In genomic region chr8:22399285-22399880, GRCm38 (mm10) we compare ENCODE assay signal across 8 mouse cellular contexts. TPM values are rescaled to one million over a fixed set of nuclear protein-coding genes. Genes with fewer than 3 reads are reported as not detected.
DNase-seq lines count a peak whose midpoint lies in the region; ATAC-seq and TF ChIP-seq lines count a peak whose summit lies in the region.

No protein-coding gene starts in this region.

- peak overlapping the region; percentile 86 for H3K4me2 ChIP-seq in kidney, embryonic 15.5 days
- H3K4me2 ChIP-seq in hindbrain, embryonic 16.5 days (ENCODE audit: low read length): peak overlapping the region; percentile 85
- H3K4me2 ChIP-seq in midbrain, postnatal 0 days (ENCODE audit: low read depth, low read length, poor library complexity, severe bottlenecking): peak overlapping the region; percentile 71

- H3K4me3 ChIP-seq in kidney, embryonic 15.5 days (replicated peaks): peak overlapping the region; percentile 89
- peak overlapping the region; percentile 85 for H3K4me3 ChIP-seq in embryonic facial prominence, embryonic 10.5 days
- H3K4me3 ChIP-seq in hindbrain, embryonic 16.5 days (ENCODE audit: low read length): peak overlapping the region; percentile 66
- peak overlapping the region; percentile 80 for H3K4me3 ChIP-seq in midbrain, postnatal 0 days (ENCODE audit: low read depth, low read length)

- H3K27ac ChIP-seq in kidney, embryonic 15.5 days: peak overlapping the region; percentile 88
- H3K27ac ChIP-seq in embryonic facial prominence, embryonic 10.5 days (replicated peaks): peak overlapping the region; percentile 91
- H3K27ac ChIP-seq in hindbrain, embryonic 16.5 days (ENCODE audit: low read depth, low read length): no peak overlapping the region; the same call in 1 of the 2 replicates
- peak overlapping the region; percentile 80 for H3K27ac ChIP-seq in midbrain, postnatal 0 days (ENCODE audit: low read depth, low read length)

- WGBS in kidney, embryonic 15.5 days: 77% methylated on average over 8 of the region's 8 CpGs
- 87% methylated on average over 8 of the region's 8 CpGs for WGBS in embryonic facial prominence, embryonic 10.5 days
- whole genome bisulfite sequencing in hindbrain, embryonic 16.5 days: 82% methylated on average over 8 of the region's 8 CpGs
- WGBS in midbrain, postnatal 0 days: 83% methylated on average over 8 of the region's 8 CpGs

- H3K36me3 ChIP-seq in kidney, embryonic 15.5 days: peaks cover 3% of the 10 kb centered on the region
- H3K36me3 ChIP-seq in embryonic facial prominence, embryonic 10.5 days (replicated peaks): 0 out of 2 replicates have a peak, but pooled peaks cover 9% of the 10 kb centered on the region
- H3K36me3 ChIP-seq in hindbrain, embryonic 16.5 days (ENCODE audit: control insufficient read depth, insufficient read depth, low read length): no peaks in the 10 kb centered on the region
- no peaks in the 10 kb centered on the region for H3K36me3 ChIP-seq in midbrain, postnatal 0 days (ENCODE audit: insufficient read depth, low read length)

- no peak for ATAC-seq in kidney, embryonic 15.5 days (replicated peaks; ENCODE audit: low FRiP score)
- no peak for ATAC-seq in hindbrain, embryonic 16.5 days
- no peak for ATAC-seq in midbrain, postnatal 0 days (ENCODE audit: low FRiP score)

- peaks cover 14% of the 10 kb centered on the region for H3K4me1 ChIP-seq in kidney, embryonic 15.5 days
- peaks cover 6% of the 10 kb centered on the region for H3K4me1 ChIP-seq in embryonic facial prominence, embryonic 10.5 days
- peaks cover 6% of the 10 kb centered on the region; the same call in 1 of the 2 replicates for H3K4me1 ChIP-seq in hindbrain, embryonic 16.5 days (ENCODE audit: control insufficient read depth, insufficient read depth, low read depth, low read length)
- H3K4me1 ChIP-seq in midbrain, postnatal 0 days (ENCODE audit: insufficient read depth, low read length): no peaks in the 10 kb centered on the region

- H3K27me3 ChIP-seq in kidney, embryonic 15.5 days: no peaks in the 10 kb centered on the region
- H3K27me3 ChIP-seq in embryonic facial prominence, embryonic 10.5 days (replicated peaks; ENCODE audit: low read depth, poor library complexity, severe bottlenecking): no peaks in the 10 kb centered on the region
- no peaks in the 10 kb centered on the region for H3K27me3 ChIP-seq in hindbrain, embryonic 16.5 days (replicated peaks; ENCODE audit: control insufficient read depth, insufficient read depth, low read length)
- H3K27me3 ChIP-seq in midbrain, postnatal 0 days (ENCODE audit: insufficient read depth, low read length): no peaks in the 10 kb centered on the region

- H3K9ac ChIP-seq in kidney, embryonic 15.5 days: peak overlapping the region; percentile 85
- no peak overlapping the region; the same call in 1 of the 2 replicates for H3K9ac ChIP-seq in hindbrain, embryonic 16.5 days (ENCODE audit: low read depth, low read length)
- peak overlapping the region; percentile 82; the same call in 1 of the 2 replicates for H3K9ac ChIP-seq in midbrain, postnatal 0 days (replicated peaks; ENCODE audit: low read length, poor library complexity, severe bottlenecking)

- DNase-seq in kidney, postnatal 25 days: no peak
- DNase-seq in embryonic facial prominence, embryonic 10.5 days (ENCODE audit: low spot score): no peak
- peak; percentile 19 for DNase-seq in midbrain, postnatal 0 days (ENCODE audit: low spot score)
- DNase-seq in urinary bladder, postnatal 14 days (ENCODE audit: low spot score): no peak
- DNase-seq in adrenal gland, adult 18-20 months (ENCODE audit: low spot score in 2 of 2): no peak
- no peak for DNase-seq in frontal cortex, postnatal 25 days (ENCODE audit: low spot score in 2 of 2)

- no peaks in the 10 kb centered on the region for H3K9me3 ChIP-seq in kidney, embryonic 15.5 days (replicated peaks)
- H3K9me3 ChIP-seq in embryonic facial prominence, embryonic 10.5 days: no peaks in the 10 kb centered on the region
- H3K9me3 ChIP-seq in hindbrain, embryonic 16.5 days (ENCODE audit: control insufficient read depth, low read length): no peaks in the 10 kb centered on the region
- no peaks in the 10 kb centered on the region for H3K9me3 ChIP-seq in midbrain, postnatal 0 days (ENCODE audit: low read length)

- peak; percentile 31 for TF ChIP-seq CTCF in midbrain, postnatal 0 days (IDR thresholded peaks at IDR 0.05)

RNA-seq across cellular contexts. Expression of gene Slc25a15, which starts 1.0 kb away (rescaled TPM):
- polyA plus RNA-seq in kidney, embryonic 15.5 days (2015; fragmentation: Nextera tagmentation; extraction: Ambion mirVana): 24.1 and 25.1 TPM in 2 replicates
- 16.3 and 18.0 TPM in 2 replicates for polyA plus RNA-seq in embryonic facial prominence, embryonic 10.5 days (2016; fragmentation: Nextera tagmentation; extraction: Ambion mirVana)
- polyA plus RNA-seq in hindbrain, embryonic 16.5 days (2015; fragmentation: Nextera tagmentation; extraction: Ambion mirVana): 8.5 and 8.8 TPM in 2 replicates
- 6.0 and 7.7 TPM in 2 replicates for total RNA-seq in midbrain, postnatal 0 days (2014; rRNA removed)
- 5.8 and 6.5 TPM in 2 replicates for polyA plus RNA-seq in midbrain, postnatal 0 days (2015; fragmentation: Nextera tagmentation; extraction: Ambion mirVana)
- 10 to 100 TPM; 10.7 to 15.4 TPM for total RNA-seq in adrenal gland, adult 18-20 months (2021)

RNA-seq across cellular contexts. Expression of gene Mrps31, which starts 11.8 kb away (rescaled TPM):
- polyA plus RNA-seq in kidney, embryonic 15.5 days (2015; fragmentation: Nextera tagmentation; extraction: Ambion mirVana): 41.4 and 47.3 TPM in 2 replicates
- polyA plus RNA-seq in embryonic facial prominence, embryonic 10.5 days (2016; fragmentation: Nextera tagmentation; extraction: Ambion mirVana): 42.4 and 43.2 TPM in 2 replicates
- polyA plus RNA-seq in hindbrain, embryonic 16.5 days (2015; fragmentation: Nextera tagmentation; extraction: Ambion mirVana): 32.6 and 32.9 TPM in 2 replicates
- total RNA-seq in midbrain, postnatal 0 days (2014; rRNA removed): 17.4 and 25.0 TPM in 2 replicates
- 33.5 TPM in 2 replicates for polyA plus RNA-seq in midbrain, postnatal 0 days (2015; fragmentation: Nextera tagmentation; extraction: Ambion mirVana)
- 10 to 100 TPM; 36.6 to 44.4 TPM for total RNA-seq in adrenal gland, adult 18-20 months (2021)
